Mouse (Mus musculus): ENCODE results near the gene Dhdh. TPM values are rescaled to one million over a fixed set of nuclear protein-coding genes. Genes with fewer than 3 reads are reported as not detected.

Dhdh gene
- polyA plus RNA-seq, 1 experiment from 2014 or later, result 6.1 TPM

DNA sequence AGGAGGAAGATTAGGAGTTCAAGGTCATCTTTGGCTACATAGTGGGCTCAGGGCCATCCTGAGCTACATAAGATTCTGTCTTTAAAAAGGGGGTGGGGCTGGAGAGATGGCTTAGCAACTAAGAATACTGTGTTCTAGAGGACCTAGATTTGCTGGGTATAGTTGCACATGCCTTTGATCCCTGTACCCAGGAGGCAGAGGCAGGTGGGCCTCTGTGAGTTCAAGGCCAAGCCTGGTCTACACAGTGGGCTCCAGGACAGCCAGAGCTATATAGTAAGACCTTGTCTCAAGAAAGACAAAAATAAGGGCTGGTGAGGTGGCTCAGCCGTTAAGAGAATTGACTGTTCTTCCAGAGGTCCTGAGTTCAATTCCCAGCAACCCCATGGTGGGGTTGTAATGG lies 38.6 kb downstream of the Dhdh start:
- Histone ChIP-seq H3K4me1 (peaks cover 11% of the 10 kb centered on the region; the same call in 1 of the 2 replicates), H3K36me3 (peaks cover 79% of the 10 kb centered on the region), H3K9me3 (no peaks in the 10 kb centered on the region), H3K27me3 (ENCODE audit: insufficient read depth, poor library complexity, severe bottlenecking) (no peaks in the 10 kb centered on the region), H3K27ac (no peak overlapping the region), H3K4me3 (no peak overlapping the region)
- DNase-seq (ENCODE audit: low spot score), result no peak
- WGBS, result 88% methylated on average over 1 of the region's 1 CpGs

DNA sequence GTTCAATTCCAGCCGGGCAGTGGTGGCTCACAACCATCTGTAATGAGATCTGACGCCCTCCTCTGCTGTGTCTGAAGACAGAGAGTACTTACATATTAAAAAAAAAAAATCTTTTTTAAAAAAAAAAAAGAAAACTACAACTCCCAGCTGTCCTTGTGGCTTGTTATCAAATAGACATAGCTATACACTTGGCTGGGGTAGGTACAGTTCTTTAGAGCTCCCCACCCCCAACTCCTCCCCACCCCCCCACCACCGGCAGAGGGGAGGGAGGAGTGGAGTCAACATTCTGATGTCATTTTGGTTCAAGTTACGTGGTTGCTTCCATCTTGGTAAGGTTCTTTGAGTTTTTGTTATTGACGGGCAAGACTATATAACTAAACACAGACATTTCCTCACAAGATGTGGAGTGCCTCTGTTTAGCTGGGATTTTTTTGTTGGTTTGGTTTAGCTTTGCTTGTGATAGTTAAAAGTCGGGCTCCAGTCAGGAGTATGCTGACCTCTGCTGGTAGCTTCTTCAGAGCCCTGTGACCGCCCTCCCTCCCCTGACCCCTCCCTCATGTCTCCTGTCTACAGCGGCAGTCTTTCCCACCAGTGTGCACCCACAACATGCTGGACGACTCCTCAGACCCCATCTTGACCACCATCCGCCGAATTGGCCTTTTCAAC lies 41.1 kb downstream of the Dhdh start:
- Histone ChIP-seq H3K4me1 (peaks cover 18% of the 10 kb centered on the region), H3K36me3 (peaks cover 80% of the 10 kb centered on the region), H3K4me3 (peak overlapping the region; percentile 37), H3K9me3 (no peaks in the 10 kb centered on the region), H3K27ac (peak overlapping the region; percentile 47; the same call in 1 of the 2 replicates), H3K27me3 (ENCODE audit: insufficient read depth, poor library complexity, severe bottlenecking) (no peaks in the 10 kb centered on the region)
- WGBS, result 21% methylated on average over 11 of the region's 11 CpGs
- DNase-seq (ENCODE audit: low spot score), result no peak

DNA sequence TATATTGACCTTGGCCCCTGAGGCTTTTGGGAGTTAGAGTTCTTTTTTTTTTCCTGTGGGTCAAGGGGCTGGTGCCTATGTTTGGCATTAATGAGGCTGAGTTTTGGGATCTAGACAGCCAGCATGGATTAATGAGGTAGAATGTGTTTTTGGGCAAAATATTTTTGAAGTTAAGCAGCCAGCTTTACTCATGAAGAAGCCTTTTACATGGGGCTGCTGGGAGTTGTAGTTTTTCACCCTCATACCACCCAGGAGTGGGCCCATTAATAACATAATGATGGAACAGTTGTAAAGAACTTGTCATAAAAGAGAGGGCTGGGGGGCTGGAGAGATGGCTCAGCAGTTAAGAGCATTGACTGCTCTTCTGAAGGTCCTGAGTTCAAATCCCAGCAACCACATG lies 42.0 kb downstream of the Dhdh start:
- Histone ChIP-seq H3K27ac (no peak overlapping the region), H3K36me3 (peaks cover 77% of the 10 kb centered on the region), H3K9me3 (no peaks in the 10 kb centered on the region), H3K27me3 (ENCODE audit: insufficient read depth, poor library complexity, severe bottlenecking) (no peaks in the 10 kb centered on the region), H3K4me1 (peaks cover 17% of the 10 kb centered on the region), H3K4me3 (no peak overlapping the region)
- DNase-seq (ENCODE audit: low spot score), result no peak

DNA sequence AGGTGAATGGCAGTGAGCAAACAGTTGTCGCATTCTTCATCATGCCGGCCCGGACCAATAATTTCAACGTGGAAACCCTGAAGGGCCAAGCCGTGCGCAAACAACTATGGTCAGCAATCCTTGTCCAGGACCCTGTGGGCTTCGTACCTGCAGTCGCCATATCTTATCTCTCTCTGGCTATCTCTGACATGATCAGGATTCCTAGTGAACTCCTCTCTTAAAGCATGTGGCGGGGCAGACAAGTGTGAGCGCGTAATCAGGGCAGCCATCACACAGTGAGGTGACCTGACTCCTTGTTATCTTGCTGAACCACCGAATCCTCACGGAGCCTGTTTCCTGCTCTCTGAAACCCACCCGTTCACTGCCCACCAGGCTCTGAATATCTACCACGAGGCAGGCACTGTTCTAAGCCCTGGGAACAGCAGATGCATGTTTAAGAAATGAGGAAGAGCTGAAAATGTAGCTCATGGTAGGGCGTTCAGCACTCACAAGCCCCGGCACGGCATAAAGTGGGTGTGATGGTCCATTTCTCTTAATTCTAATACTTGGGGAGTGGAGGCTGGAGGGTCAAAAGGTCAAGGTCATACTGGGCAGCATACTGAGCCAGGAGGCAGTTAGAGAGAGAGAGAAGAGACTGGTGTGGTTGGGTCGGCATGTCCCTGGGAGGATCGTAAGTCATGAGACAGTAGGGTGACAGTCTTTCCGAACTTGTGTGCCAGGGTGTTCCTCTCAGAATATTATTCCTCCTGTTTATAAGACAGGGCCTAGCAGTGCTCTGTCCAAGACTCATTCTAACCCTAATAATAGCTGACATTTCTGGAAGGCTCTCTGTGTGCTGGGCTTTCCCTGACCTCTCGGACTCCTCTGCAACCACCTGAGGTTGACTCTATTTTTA lies 44.8 kb downstream of the Dhdh start:
- H3K4me1 ChIP-seq, result peaks cover 13% of the 10 kb centered on the region
- 66% methylated on average over 22 of the region's 22 CpGs for WGBS

DNA sequence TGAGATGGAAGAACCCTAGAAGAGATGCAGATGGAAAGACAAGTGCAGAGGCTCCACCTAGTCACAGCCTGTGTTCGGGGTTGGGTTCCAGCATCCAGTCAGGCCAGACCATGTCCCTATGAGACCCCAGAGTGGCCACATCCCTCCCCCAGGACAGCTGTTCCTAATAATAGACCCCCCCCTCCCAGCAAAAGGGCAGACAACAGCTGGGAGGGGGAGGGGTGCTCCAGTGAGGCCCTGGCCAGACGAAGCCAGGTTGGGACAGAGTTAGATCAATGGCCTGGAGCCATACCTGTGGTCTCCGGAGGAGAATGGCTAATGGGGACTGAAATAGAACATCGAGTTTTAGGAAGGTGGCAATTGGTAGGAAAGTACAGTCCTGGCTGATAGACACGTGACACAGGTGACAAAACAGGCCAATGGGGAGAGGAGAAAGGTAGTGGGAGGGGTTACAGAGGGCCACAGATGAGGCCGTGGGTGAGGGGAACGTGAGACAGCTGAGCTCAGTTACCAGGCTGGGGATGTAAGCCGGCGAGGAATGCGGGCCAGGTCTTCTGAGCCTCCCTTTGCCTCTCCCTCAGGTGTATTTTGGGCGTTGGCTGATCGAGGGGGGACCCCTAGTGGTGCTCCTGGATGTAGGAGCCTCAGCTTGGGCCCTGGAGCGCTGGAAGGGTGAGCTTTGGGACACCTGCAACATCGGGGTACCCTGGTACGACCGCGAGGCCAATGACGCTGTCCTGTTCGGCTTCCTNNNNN lies 50.9 kb downstream of the Dhdh start, which contains the start of gene Ruvbl2:
TSS of gene Ruvbl2 (minus strand) at position 576 of the 756 bp plus-strand sequence.
- H3K4me3 ChIP-seq, result peak within 1 kb of the TSS; percentile 31
- DNase-seq (ENCODE audit: low spot score), result no peak
- WGBS, result 16% methylated on average over 19 of the region's 19 CpGs
- H3K9me3 ChIP-seq, result no peaks in the 10 kb centered on the region
- H3K27ac ChIP-seq, result no peak within 1 kb of the TSS
- peaks cover 41% of the 10 kb centered on the region for H3K4me1 ChIP-seq
- H3K36me3 ChIP-seq, result peaks cover 32% of the 10 kb centered on the region
- no peaks in the 10 kb centered on the region for H3K27me3 ChIP-seq (ENCODE audit: insufficient read depth, poor library complexity, severe bottlenecking)

More for the DNA sequence above, 44.8 kb downstream of the Dhdh start:
- peaks cover 78% of the 10 kb centered on the region for H3K36me3 ChIP-seq
- no peaks in the 10 kb centered on the region for H3K9me3 ChIP-seq
- H3K4me3 ChIP-seq, result no peak overlapping the region
- no peak for DNase-seq (ENCODE audit: low spot score)
- H3K27ac ChIP-seq, result no peak overlapping the region
- no peaks in the 10 kb centered on the region for H3K27me3 ChIP-seq (ENCODE audit: insufficient read depth, poor library complexity, severe bottlenecking)

DNA sequence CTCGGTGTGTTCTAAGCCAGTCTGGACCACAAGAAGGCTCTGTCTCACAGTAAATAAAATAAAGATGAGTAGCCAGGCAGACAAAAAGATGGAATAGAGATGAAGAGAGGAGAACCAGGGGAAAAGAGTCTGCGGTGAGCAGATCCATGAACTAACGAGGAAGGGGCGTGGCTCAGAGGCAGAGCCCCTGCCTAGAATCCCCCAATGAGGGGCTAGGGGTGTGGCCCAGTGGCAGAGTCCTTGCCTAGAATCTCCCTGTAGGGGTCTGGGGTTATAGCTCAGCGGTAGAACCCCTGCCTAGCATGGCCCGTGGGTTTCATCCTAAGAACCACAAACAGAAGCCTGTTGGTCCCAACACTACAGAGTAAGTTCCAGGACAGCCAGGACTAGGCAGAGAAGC lies 51.6 kb downstream of the Dhdh start:
- no peak for DNase-seq (ENCODE audit: low spot score)
- H3K36me3 ChIP-seq, result peaks cover 28% of the 10 kb centered on the region
- no peak overlapping the region for H3K27ac ChIP-seq
- peak overlapping the region; percentile 31 for H3K4me3 ChIP-seq
- peaks cover 43% of the 10 kb centered on the region for H3K4me1 ChIP-seq
- no peaks in the 10 kb centered on the region for H3K9me3 ChIP-seq
- H3K27me3 ChIP-seq (ENCODE audit: insufficient read depth, poor library complexity, severe bottlenecking), result no peaks in the 10 kb centered on the region
- WGBS, result 30% methylated on average over 6 of the region's 6 CpGs

DNA sequence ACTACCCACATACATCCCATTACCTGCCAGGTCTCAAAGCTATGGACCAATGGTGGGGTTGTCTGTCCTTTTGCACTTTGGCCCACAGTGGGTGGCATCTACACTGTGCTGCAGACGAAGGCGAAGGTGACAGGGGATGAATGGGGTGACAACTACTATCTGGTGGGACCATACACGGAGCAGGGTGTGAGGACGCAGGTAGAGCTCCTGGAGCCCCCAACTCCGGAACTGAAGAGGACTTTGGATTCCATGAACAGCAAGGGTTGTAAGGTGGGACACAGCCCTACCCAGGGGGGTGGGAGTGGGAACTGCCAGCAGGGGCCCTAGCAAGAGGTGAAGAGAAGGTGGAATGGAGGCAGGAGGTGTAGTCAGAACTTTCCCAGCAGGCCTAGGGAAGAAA lies 52.2 kb downstream of the Dhdh start:
- WGBS, result 92% methylated on average over 5 of the region's 5 CpGs
- H3K4me3 ChIP-seq, result peak overlapping the region; percentile 72; the same call in 1 of the 2 replicates

DNA sequence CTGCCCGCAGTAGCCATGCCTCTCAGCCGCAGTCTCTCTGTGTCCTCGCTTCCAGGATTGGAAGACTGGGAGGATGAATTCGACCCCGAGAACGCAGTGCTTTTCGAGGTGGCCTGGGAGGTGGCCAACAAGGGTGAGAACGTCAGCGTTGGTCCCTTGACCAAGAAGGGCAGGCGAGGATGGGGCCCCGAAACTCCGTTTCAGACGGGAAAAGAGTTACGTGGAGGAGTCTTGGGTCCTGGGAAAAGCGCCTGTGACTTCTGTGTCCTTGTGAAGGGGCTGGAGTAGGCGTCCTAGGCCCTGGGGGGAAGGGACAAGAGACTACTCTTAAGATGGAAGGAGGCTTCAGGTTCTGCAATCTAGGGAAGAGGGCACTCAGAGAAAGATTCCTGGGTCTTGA lies 53.6 kb downstream of the Dhdh start:
- H3K36me3 ChIP-seq, result peaks cover 30% of the 10 kb centered on the region
- peak overlapping the region; percentile 93 for H3K27ac ChIP-seq
- peaks cover 54% of the 10 kb centered on the region for H3K4me1 ChIP-seq
- 3% methylated on average over 16 of the region's 16 CpGs for WGBS
- no peak for DNase-seq (ENCODE audit: low spot score)
- peak overlapping the region; percentile 72 for H3K4me3 ChIP-seq
- H3K9me3 ChIP-seq, result no peaks in the 10 kb centered on the region
- no peaks in the 10 kb centered on the region for H3K27me3 ChIP-seq (ENCODE audit: insufficient read depth, poor library complexity, severe bottlenecking)

More for the DNA sequence above, 52.2 kb downstream of the Dhdh start:
- Histone ChIP-seq H3K36me3 (peaks cover 30% of the 10 kb centered on the region), H3K27ac (no peak overlapping the region), H3K4me1 (peaks cover 44% of the 10 kb centered on the region), H3K27me3 (ENCODE audit: insufficient read depth, poor library complexity, severe bottlenecking) (no peaks in the 10 kb centered on the region), H3K9me3 (no peaks in the 10 kb centered on the region)
- DNase-seq (ENCODE audit: low spot score), result no peak

DNA sequence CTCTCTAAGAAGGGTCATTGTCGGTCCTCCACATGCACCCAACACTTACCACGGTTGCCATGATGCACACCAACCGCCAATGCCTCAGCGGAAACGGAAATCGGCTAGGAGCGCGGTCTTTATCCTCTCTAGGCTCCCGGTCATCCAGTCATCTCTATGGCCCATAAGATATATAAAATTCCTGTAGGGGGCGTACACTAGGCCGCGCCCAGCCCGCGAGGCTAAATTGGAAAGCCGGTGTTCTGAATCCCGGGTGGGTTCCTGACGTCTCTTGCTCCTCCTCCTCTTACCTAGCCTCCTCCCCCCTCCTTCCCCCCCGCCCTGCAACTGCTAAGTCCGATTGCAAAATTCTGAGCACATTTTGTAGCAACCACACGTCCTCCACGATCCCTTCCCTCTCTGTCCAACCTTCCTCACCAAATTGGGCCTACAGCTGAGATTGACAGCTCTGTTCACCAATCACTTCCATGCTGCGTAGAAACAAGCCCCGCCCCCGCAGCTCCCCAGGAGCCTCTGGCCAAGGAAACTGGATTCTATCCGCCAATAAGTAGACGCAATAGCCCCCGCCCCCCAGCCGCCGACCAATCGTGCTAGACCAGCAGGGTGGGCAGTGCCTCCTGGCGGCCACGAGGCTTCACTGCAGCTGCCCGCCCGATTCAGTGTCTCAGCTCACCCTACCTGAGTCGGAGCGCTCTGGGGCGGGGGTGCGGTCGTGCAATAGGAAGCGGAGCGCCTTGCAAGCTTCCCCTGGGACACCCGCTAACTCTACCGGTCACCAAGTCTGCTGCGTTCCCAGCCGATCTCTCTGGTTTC lies 54.2 kb downstream of the Dhdh start, which contains the start of gene Gys1:
TSS of gene Gys1 (plus strand) at position 642 of the 813 bp plus-strand sequence.
- H3K9me3 ChIP-seq, result no peaks in the 10 kb centered on the region
- no peaks in the 10 kb centered on the region for H3K27me3 ChIP-seq (ENCODE audit: insufficient read depth, poor library complexity, severe bottlenecking)
- WGBS, result 0% methylated on average over 45 of the region's 45 CpGs
- peak; percentile 100 for DNase-seq (ENCODE audit: low spot score)
- peaks cover 54% of the 10 kb centered on the region for H3K4me1 ChIP-seq
- peak within 1 kb of the TSS; percentile 72 for H3K4me3 ChIP-seq
- peaks cover 30% of the 10 kb centered on the region for H3K36me3 ChIP-seq
- peak within 1 kb of the TSS; percentile 93 for H3K27ac ChIP-seq

DNA sequence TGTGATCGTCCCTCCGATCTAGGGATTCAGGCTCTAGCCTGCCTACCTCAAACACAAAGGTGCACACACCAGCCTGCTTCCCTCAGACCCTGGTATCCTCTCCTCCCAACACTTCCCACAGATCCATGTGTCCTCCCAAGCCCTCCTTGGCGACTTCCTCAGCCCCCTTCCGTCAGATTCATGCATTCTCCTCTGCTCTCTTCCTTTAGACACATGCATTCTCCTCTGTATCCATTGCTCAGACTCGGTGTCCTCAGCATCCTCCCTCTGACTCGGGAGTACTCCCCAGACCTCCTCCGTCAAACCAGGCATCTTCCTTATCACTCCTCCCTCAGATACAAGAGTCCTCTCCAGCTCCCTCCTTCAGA lies 54.8 kb downstream of the Dhdh start:
- Histone ChIP-seq H3K27me3 (ENCODE audit: insufficient read depth, poor library complexity, severe bottlenecking) (no peaks in the 10 kb centered on the region), H3K4me1 (peaks cover 54% of the 10 kb centered on the region), H3K27ac (peak overlapping the region; percentile 93), H3K4me3 (peak overlapping the region; percentile 72), H3K36me3 (peaks cover 33% of the 10 kb centered on the region), H3K9me3 (no peaks in the 10 kb centered on the region)
- no peak for DNase-seq (ENCODE audit: low spot score)
- under 1% methylated on average over 7 of the region's 7 CpGs for WGBS

DNA sequence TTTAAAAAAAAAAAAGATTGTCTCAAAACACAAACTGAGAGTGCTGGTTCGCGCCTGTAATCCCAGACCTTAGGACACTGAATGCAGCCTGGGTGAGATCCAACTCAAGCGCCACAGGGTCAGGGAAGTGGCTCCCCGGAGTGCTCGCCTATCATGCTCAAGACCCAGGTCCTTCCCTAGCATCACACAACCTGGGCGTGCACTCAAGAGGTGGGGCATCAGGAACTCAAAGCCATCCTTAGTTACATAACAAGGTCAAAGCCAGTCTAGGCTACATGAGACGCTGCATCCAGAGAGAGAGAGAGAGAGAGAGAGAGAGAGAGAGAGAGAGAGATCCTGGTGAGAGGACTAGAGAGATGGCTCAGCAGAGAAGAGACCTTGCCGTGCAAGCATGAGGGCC lies 62.0 kb downstream of the Dhdh start:
- Histone ChIP-seq H3K4me1 (peaks cover 11% of the 10 kb centered on the region; the same call in 1 of the 2 replicates), H3K36me3 (peaks cover 100% of the 10 kb centered on the region), H3K4me3 (no peak overlapping the region), H3K9me3 (no peaks in the 10 kb centered on the region), H3K27me3 (ENCODE audit: insufficient read depth, poor library complexity, severe bottlenecking) (peaks cover 7% of the 10 kb centered on the region), H3K27ac (no peak overlapping the region)
- no peak for DNase-seq (ENCODE audit: low spot score)
- WGBS, result 91% methylated on average over 8 of the region's 8 CpGs

DNA sequence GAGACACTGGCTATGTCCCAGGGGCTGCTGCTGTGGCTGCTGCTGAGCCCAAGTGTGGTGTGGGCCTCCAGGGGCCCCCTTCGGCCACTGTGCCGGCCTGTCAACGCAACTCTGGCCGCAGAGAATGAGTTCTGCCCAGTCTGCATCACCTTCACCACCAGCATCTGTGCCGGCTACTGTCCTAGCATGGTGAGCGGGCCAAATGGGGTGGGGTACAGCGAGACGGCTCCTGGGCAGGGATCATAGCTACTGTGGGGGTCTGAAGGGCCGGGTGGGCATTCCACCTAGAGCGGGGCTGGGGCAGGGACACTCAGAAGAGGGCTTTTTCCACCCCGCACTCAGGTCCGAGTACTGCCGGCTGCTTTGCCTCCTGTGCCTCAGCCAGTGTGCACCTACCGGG lies 67.4 kb downstream of the Dhdh start:
- no peak for DNase-seq (ENCODE audit: low spot score)
- H3K27ac ChIP-seq, result no peak overlapping the region
- peaks cover 61% of the 10 kb centered on the region for H3K27me3 ChIP-seq (ENCODE audit: insufficient read depth, poor library complexity, severe bottlenecking)
- H3K4me1 ChIP-seq, result peaks cover 24% of the 10 kb centered on the region
- WGBS, result 88% methylated on average over 14 of the region's 14 CpGs
- H3K36me3 ChIP-seq, result peaks cover 58% of the 10 kb centered on the region
- H3K4me3 ChIP-seq, result no peak overlapping the region
- no peaks in the 10 kb centered on the region for H3K9me3 ChIP-seq
